Mouse (Mus musculus): Measurements from ENCODE around the gene Il6ra. TPM values are rescaled to one million over a fixed set of nuclear protein-coding genes. Genes with fewer than 3 reads are reported as not detected.

The Il6ra gene
- total and polyA plus RNA-seq, 2 experiments from 2014 or later = 1.1 to 2.0 TPM

DNA sequence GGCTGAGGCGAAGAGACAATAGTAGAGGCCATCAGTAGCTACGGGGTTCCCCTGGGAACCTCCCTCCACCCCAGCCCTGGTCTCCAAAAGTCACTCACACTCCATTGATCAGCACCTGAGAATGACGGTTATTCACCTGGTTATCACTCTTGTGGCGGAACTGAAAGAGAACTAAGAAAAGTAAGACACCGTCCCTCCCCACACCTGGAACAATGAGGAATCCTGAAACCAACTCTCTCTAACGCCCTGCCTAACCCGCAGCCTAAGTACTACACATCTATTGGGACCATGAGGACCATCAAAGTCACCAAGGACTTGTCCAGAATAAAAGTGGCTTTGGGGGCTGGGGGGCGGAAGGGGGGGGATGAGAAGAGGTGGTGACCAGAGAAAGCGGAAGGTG lies 44.9 kb upstream of the Il6ra start:
- no peaks in the 10 kb centered on the region for H3K9me3 ChIP-seq (replicated peaks; ENCODE audit: control insufficient read depth, low read length)
- 92% methylated on average over 9 of the region's 9 CpGs for WGBS
- ATAC-seq (ENCODE audit: insufficient read depth, low read depth) (no peak), DNase-seq (ENCODE audit: low spot score) (no peak)
- H3K36me3 ChIP-seq (replicated peaks; ENCODE audit: control insufficient read depth, insufficient read depth, low read length) = peaks cover 55% of the 10 kb centered on the region
- H3K9ac ChIP-seq (replicated peaks; ENCODE audit: low read depth, low read length) = no peak overlapping the region
- no peak overlapping the region for H3K27ac ChIP-seq (ENCODE audit: low read depth)
- no peak for TF ChIP-seq CTCF (IDR thresholded peaks at IDR 0.05; ENCODE audit: low read depth)
- TF ChIP-seq EP300 (IDR thresholded peaks at IDR 0.05; ENCODE audit: low read depth) = no peak
- no peak overlapping the region for H3K4me2 ChIP-seq (ENCODE audit: low read depth, low read length)
- H3K4me1 ChIP-seq (ENCODE audit: control insufficient read depth, insufficient read depth) = peaks cover 28% of the 10 kb centered on the region
- no peaks in the 10 kb centered on the region for H3K27me3 ChIP-seq (ENCODE audit: control insufficient read depth, insufficient read depth, low read length)
- H3K4me3 ChIP-seq (ENCODE audit: low read depth, low read length) = no peak overlapping the region

DNA sequence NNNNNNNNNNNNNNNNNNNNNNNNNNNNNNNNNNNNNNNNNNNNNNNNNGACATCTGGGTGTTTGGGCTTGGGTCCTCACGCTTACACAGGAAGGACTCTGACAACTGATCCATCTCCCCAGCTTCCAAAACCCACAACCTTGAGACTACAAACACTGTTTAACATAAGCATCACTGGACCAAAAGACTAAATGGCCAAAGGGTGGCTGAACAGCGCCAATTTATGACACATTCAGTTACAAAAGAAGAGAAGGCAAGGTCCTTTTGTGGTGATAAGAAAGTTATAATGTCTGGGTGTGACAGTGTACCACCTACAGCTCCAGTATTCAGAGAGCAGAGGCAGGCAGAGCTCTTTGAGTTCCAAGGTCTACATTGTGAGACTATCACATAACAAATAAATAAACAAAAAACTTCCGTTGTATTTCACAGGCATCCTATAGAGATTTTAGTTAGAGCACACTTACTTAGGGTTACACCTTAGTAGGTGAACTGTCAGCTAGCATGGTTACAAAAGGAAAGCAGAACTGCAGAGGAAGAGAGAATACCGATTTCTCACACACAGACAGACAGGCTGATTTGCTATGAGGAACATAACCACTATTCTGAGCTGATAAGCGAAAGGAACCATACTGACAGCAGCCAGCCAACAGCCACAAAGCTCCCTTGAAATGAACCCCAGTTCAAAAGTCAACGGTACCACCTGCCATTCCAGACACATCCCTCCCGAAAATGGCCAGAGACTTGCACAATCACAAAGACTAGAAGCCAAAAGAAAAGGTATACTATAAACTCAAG lies 43.4 kb upstream of the Il6ra start:
- no peaks in the 10 kb centered on the region for H3K9me3 ChIP-seq (replicated peaks; ENCODE audit: control insufficient read depth, low read length)
- no peak overlapping the region for H3K27ac ChIP-seq (ENCODE audit: low read depth)
- WGBS = 92% methylated on average over 7 of the region's 7 CpGs
- no peaks in the 10 kb centered on the region for H3K27me3 ChIP-seq (ENCODE audit: control insufficient read depth, insufficient read depth, low read length)
- no peak overlapping the region for H3K4me3 ChIP-seq (ENCODE audit: low read depth, low read length)
- DNase-seq (ENCODE audit: low spot score) = no peak
- no peak overlapping the region for H3K9ac ChIP-seq (replicated peaks; ENCODE audit: low read depth, low read length)
- no peak overlapping the region for H3K4me2 ChIP-seq (ENCODE audit: low read depth, low read length)
- TF ChIP-seq CTCF (IDR thresholded peaks at IDR 0.05; ENCODE audit: low read depth) (no peak), EP300 (IDR thresholded peaks at IDR 0.05; ENCODE audit: low read depth) (no peak)
- peaks cover 19% of the 10 kb centered on the region for H3K4me1 ChIP-seq (ENCODE audit: control insufficient read depth, insufficient read depth)
- ATAC-seq (ENCODE audit: insufficient read depth, low read depth) = no peak
- peaks cover 70% of the 10 kb centered on the region for H3K36me3 ChIP-seq (replicated peaks; ENCODE audit: control insufficient read depth, insufficient read depth, low read length)

DNA sequence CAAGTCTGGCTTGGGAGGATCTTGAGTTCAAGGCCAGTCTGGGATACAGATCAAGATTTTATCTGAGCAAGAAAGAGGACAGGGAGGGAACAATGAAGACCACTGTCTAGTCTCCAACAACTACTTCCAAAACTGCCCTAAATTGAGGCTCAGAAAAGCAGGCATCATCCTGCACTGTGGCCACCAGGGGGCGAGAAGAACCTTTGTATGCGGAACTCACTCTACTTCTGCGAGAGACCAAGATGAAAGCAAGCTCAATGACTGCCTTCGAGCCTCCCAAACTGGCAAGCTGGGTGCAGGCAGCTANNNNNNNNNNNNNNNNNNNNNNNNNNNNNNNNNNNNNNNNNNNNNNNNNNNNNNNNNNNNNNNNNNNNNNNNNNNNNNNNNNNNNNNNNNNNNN lies 40.4 kb upstream of the Il6ra start:
- Histone ChIP-seq H3K4me2 (ENCODE audit: low read depth, low read length) (no peak overlapping the region), H3K9me3 (replicated peaks; ENCODE audit: control insufficient read depth, low read length) (no peaks in the 10 kb centered on the region), H3K4me3 (ENCODE audit: low read depth, low read length) (no peak overlapping the region), H3K9ac (replicated peaks; ENCODE audit: low read depth, low read length) (no peak overlapping the region), H3K4me1 (ENCODE audit: control insufficient read depth, insufficient read depth) (no peaks in the 10 kb centered on the region), H3K27me3 (ENCODE audit: control insufficient read depth, insufficient read depth, low read length) (no peaks in the 10 kb centered on the region), H3K36me3 (replicated peaks; ENCODE audit: control insufficient read depth, insufficient read depth, low read length) (peaks cover 98% of the 10 kb centered on the region), H3K27ac (ENCODE audit: low read depth) (no peak overlapping the region)
- TF ChIP-seq CTCF (IDR thresholded peaks at IDR 0.05; ENCODE audit: low read depth) = peak; percentile 96
- no peak for TF ChIP-seq EP300 (IDR thresholded peaks at IDR 0.05; ENCODE audit: low read depth)
- 0% methylated on average over 4 of the region's 4 CpGs for WGBS
- DNase-seq (ENCODE audit: low spot score) (peak; percentile 54), ATAC-seq (ENCODE audit: insufficient read depth, low read depth) (no peak; the same call in 1 of the 2 replicates)

DNA sequence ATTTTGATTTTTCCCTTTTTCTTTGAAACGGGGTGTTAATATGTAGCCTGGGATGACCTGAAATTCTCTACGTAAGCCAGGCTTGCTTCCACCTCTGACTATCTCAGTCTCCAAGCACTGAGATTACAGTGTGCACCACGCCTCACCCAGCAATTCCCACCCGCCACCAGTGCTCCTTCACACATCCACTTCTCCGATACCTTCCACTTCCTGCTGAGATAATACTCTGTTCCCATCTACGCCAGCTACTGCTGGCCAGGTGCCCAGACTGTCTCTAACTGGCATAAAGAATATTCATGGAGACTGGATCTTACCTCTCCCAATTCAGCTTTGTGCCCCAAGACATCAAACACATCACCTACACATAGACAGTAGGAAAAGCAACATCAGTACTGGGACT lies 35.7 kb upstream of the Il6ra start:
- Histone ChIP-seq H3K27me3 (ENCODE audit: control insufficient read depth, insufficient read depth, low read length) (no peaks in the 10 kb centered on the region), H3K27ac (ENCODE audit: low read depth) (no peak overlapping the region), H3K4me2 (ENCODE audit: low read depth, low read length) (no peak overlapping the region), H3K4me3 (ENCODE audit: low read depth, low read length) (no peak overlapping the region), H3K36me3 (replicated peaks; ENCODE audit: control insufficient read depth, insufficient read depth, low read length) (peaks cover 100% of the 10 kb centered on the region), H3K9ac (replicated peaks; ENCODE audit: low read depth, low read length) (no peak overlapping the region), H3K9me3 (replicated peaks; ENCODE audit: control insufficient read depth, low read length) (no peaks in the 10 kb centered on the region), H3K4me1 (ENCODE audit: control insufficient read depth, insufficient read depth) (no peaks in the 10 kb centered on the region)
- ATAC-seq (ENCODE audit: insufficient read depth, low read depth) (no peak), DNase-seq (ENCODE audit: low spot score) (no peak)
- WGBS = 24% methylated on average over 6 of the region's 6 CpGs
- TF ChIP-seq EP300 (IDR thresholded peaks at IDR 0.05; ENCODE audit: low read depth) = no peak
- no peak for TF ChIP-seq CTCF (IDR thresholded peaks at IDR 0.05; ENCODE audit: low read depth)

DNA sequence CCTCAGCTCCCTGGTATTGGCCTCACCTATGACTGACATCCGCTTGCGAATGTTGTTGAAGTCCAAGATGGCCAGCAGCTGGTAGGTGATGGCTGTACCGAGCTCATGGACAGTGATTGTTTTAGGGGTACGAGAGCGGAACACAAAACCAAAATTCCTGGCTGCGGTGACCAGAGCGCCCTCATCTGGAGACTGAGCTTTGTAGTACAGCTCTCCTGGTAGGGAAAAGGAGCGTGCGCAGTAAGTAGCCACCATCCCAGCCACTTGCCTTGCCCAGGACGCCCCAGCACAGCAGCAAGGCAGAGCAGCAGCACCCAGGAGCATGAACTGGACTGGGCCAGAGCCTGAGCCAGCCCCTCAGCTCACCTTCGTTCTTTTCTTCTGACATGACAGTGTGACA lies 35.0 kb upstream of the Il6ra start:
- H3K4me2 ChIP-seq (ENCODE audit: low read depth, low read length) = no peak overlapping the region
- TF ChIP-seq EP300 (IDR thresholded peaks at IDR 0.05; ENCODE audit: low read depth) (no peak), CTCF (IDR thresholded peaks at IDR 0.05; ENCODE audit: low read depth) (no peak)
- no peak for ATAC-seq (ENCODE audit: insufficient read depth, low read depth)
- no peak overlapping the region for H3K9ac ChIP-seq (replicated peaks; ENCODE audit: low read depth, low read length)
- WGBS = 91% methylated on average over 11 of the region's 11 CpGs
- H3K36me3 ChIP-seq (replicated peaks; ENCODE audit: control insufficient read depth, insufficient read depth, low read length) = peaks cover 100% of the 10 kb centered on the region
- DNase-seq (ENCODE audit: low spot score) = no peak
- H3K27me3 ChIP-seq (ENCODE audit: control insufficient read depth, insufficient read depth, low read length) = no peaks in the 10 kb centered on the region
- no peaks in the 10 kb centered on the region for H3K4me1 ChIP-seq (ENCODE audit: control insufficient read depth, insufficient read depth)
- H3K9me3 ChIP-seq (replicated peaks; ENCODE audit: control insufficient read depth, low read length) = no peaks in the 10 kb centered on the region
- H3K27ac ChIP-seq (ENCODE audit: low read depth) = no peak overlapping the region
- no peak overlapping the region for H3K4me3 ChIP-seq (ENCODE audit: low read depth, low read length)

DNA sequence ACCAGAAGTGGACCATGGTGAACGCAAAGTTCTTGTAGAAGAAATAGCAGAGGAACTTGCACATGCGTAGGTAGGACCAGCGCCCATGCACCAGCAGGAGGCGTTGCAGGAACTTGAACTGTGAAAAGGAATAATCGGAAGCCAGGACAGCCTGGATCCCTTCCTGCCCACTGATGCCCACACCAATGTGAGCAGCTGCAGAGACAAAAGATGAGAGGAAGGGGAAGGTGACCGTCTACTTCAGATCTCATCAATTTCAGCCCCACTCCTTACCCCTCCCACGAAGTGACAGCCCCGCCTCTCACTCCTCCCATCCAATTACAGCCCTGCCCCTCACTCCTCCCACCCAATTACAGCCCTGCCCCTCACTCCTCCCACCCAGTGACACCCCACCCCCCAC lies 32.0 kb upstream of the Il6ra start:
- Histone ChIP-seq H3K36me3 (replicated peaks; ENCODE audit: control insufficient read depth, insufficient read depth, low read length) (peaks cover 97% of the 10 kb centered on the region), H3K4me1 (ENCODE audit: control insufficient read depth, insufficient read depth) (no peaks in the 10 kb centered on the region), H3K4me3 (ENCODE audit: low read depth, low read length) (no peak overlapping the region), H3K27me3 (ENCODE audit: control insufficient read depth, insufficient read depth, low read length) (no peaks in the 10 kb centered on the region), H3K9me3 (replicated peaks; ENCODE audit: control insufficient read depth, low read length) (no peaks in the 10 kb centered on the region), H3K9ac (replicated peaks; ENCODE audit: low read depth, low read length) (no peak overlapping the region), H3K27ac (ENCODE audit: low read depth) (no peak overlapping the region), H3K4me2 (ENCODE audit: low read depth, low read length) (no peak overlapping the region)
- TF ChIP-seq CTCF (IDR thresholded peaks at IDR 0.05; ENCODE audit: low read depth) (no peak), EP300 (IDR thresholded peaks at IDR 0.05; ENCODE audit: low read depth) (no peak)
- WGBS = 81% methylated on average over 8 of the region's 8 CpGs
- DNase-seq (ENCODE audit: low spot score) = no peak
- no peak for ATAC-seq (ENCODE audit: insufficient read depth, low read depth)
